Mouse (Mus musculus) left cerebral cortex, adult 8-10 months (tissue): ENCODE data around the gene Snrpn. TPM values are rescaled to one million over a fixed set of nuclear protein-coding genes. Genes with fewer than 3 reads are reported as not detected.

Experiments used
- total RNA-seq, 4 experiments: library from RNA; stranded (reverse); gene quantifications; 2 replicates each; pipeline ENCODE4 v1.2.4; 2022

The Snrpn gene
- total RNA-seq, 4 experiments from 2014 or later = 840 to 909 (median 873) TPM

Other genes starting within 250 kb of the Snrpn start
- 1,000 to 10,000 TPM; 2,171 to 2,453 (median 2,384) TPM for gene Snurf, start 135.2 kb downstream of the Snrpn start, total RNA-seq
- 10 to 100 TPM; 64.5 to 68.4 (median 64.9) TPM for gene Gm38393, start 135.2 kb downstream of the Snrpn start, total RNA-seq